Mouse (Mus musculus): ENCODE measurements at regions not wholly inside any gene's neighbourhood (a gene's known extent, or its start where the extent isn't known, plus 50 kb on each side); places are given as distances from the start of the nearest gene placed in this dataset.

GRCm38 (mm10) chr13:82903637-82904036, 600.2 kb upstream of the Mef2c start:
- TF ChIP-seq POLR2A (IDR thresholded peaks at IDR 0.05; ENCODE audit: insufficient read depth, low read depth, low read length) (no peak), CTCF (IDR thresholded peaks at IDR 0.05; ENCODE audit: insufficient read depth, low read depth, low read length) (no peak)

Data from olfactory bulb, adult 2 months (tissue).